Mouse (Mus musculus) lung, adult 2 months (tissue): ENCODE results near the gene Cadm1. TPM values are rescaled to one million over a fixed set of nuclear protein-coding genes. Genes with fewer than 3 reads are reported as not detected.
A peak's percentile ranks its signal among the peaks of the same experiment; 100 is the strongest.

ENCODE experiments used
- DNase-seq: peaks from one replicate; pipeline ENCODE4 v3.0.0; 2022
- H3K4me1 ChIP-seq: fragments of 200-500 bp; 2 replicates; pipeline ENCODE4 v1.6.1; 2011; ENCODE audit warnings: low read length; ENCODE audit not compliant: control insufficient read depth, insufficient read depth
- H3K4me3 ChIP-seq: fragments of 200-500 bp; replicated peaks from 2 replicates; pipeline ENCODE3; 2011; ENCODE audit warnings: low read depth, mild to moderate bottlenecking, control low read depth, low read length; ENCODE audit errors: extremely low read depth
- CTCF ChIP-seq: fragments of 200-500 bp; IDR thresholded peaks from 2 replicates; pipeline ENCODE4 v1.5.1; 2011; ENCODE audit warnings: mild to moderate bottlenecking, low read length, control low read depth; ENCODE audit not compliant: insufficient read depth
- POLR2A ChIP-seq: fragments of 200-500 bp; IDR thresholded peaks from 2 replicates; pipeline ENCODE4 v1.6.1; 2011; ENCODE audit warnings: low read depth, mild to moderate bottlenecking, control low read depth, low read length, borderline replicate concordance; ENCODE audit errors: extremely low read depth
- WGBS: fragments of 180-500 bp; shearing (Covaris S2); methylation state at CpG from one replicate; pipeline ENCODE4 v1.1.7; 2018; 5-methylcytosine and 5-hydroxymethylcytosine counted together
- polyA plus RNA-seq: library from polyadenylated mRNA; depleted of rRNA; stranded (reverse); fragments of >200 nt; gene quantifications from 2 replicates; pipeline ENCODE4 v1.2.3, GENCODE M21; 2012

The Cadm1 gene
- polyA plus RNA-seq, 1 experiment: 101 TPM

- no peak for TF ChIP-seq POLR2A
- TF ChIP-seq CTCF: no peak
- no peak for DNase-seq
- Histone ChIP-seq H3K4me1 (peaks cover 5% of the 10 kb centered on the region), H3K4me3 (no peak overlapping the region)
- 58% methylated on average over 5 of the region's 5 CpGs for WGBS
Observed at GRCm38 (mm10) chr9:47572132-47572531, 42.2 kb downstream of the Cadm1 start.

GRCm38 (mm10) chr9:47573456-47573855, 43.5 kb downstream of the Cadm1 start:
- no peak for TF ChIP-seq POLR2A
- no peak for TF ChIP-seq CTCF

GRCm38 (mm10) chr9:47574710-47575414, 44.9 kb downstream of the Cadm1 start:
- DNase-seq: no peak
- H3K4me3 ChIP-seq: no peak overlapping the region
- WGBS: 63% methylated on average over 7 of the region's 7 CpGs
- H3K4me1 ChIP-seq: peaks cover 5% of the 10 kb centered on the region
- TF ChIP-seq POLR2A: no peak
- TF ChIP-seq CTCF: no peak

More at GRCm38 (mm10) chr9:47573456-47573855, 43.5 kb downstream of the Cadm1 start:
- Histone ChIP-seq H3K4me3 (no peak overlapping the region), H3K4me1 (peaks cover 5% of the 10 kb centered on the region)
- 80% methylated on average over 7 of the region's 7 CpGs for WGBS
- DNase-seq: no peak

GRCm38 (mm10) chr9:47575764-47576163, 45.8 kb downstream of the Cadm1 start:
- TF ChIP-seq CTCF: no peak
- TF ChIP-seq POLR2A: no peak
- 40% methylated on average over 11 of the region's 11 CpGs for WGBS
- Histone ChIP-seq H3K4me3 (no peak overlapping the region), H3K4me1 (peaks cover 7% of the 10 kb centered on the region)
- DNase-seq: no peak

DNA sequence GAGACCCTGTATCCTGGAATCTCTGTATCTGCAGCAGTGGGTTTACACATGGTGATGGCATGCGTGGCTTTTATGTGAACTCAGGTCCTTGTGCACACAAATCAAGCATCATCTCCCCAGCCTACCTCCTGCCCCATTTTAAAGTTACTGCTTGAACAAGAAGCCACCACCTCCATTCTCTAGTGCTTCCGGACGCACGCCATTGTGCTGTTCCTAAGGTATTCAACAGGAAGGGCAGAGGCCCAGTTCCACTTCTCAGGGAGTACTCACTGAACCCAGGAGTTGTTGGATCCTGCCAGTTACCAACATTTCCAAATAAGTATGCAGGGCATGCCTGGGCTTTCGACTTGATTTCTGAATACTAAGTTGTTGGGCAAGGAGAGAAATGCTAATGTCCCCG, 49.5 kb downstream of the Cadm1 start:
- TF ChIP-seq CTCF (no peak), POLR2A (no peak)
- no peak for DNase-seq
- WGBS: 83% methylated on average over 6 of the region's 6 CpGs
- Histone ChIP-seq H3K4me1 (peaks cover 21% of the 10 kb centered on the region), H3K4me3 (no peak overlapping the region)

- no peak for DNase-seq
- TF ChIP-seq POLR2A: no peak
- TF ChIP-seq CTCF: no peak
- Histone ChIP-seq H3K4me3 (no peak overlapping the region), H3K4me1 (peaks cover 19% of the 10 kb centered on the region)
- 46% methylated on average over 6 of the region's 6 CpGs for WGBS
Observed at GRCm38 (mm10) chr9:47581576-47582365, 51.8 kb downstream of the Cadm1 start.

DNA sequence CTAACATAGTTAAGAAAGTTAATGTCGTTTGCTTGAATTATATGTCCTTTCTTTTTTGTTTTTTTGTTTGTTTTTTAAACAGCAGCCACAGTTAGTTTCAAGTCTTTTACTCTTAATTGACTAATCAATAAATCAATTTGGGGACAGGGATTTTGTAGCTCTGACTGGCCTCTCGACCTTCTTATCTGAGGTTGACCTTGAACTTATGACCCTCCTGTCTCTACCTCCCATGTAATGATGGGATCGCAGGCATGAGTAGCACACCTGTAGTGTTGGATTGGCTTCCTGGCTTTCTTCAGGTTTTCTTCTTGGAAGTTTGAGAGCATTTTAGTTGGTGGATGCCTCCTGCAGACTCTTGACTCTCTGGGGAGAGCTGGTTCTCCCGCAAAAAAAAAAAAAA, 53.3 kb downstream of the Cadm1 start:
- WGBS: 65% methylated on average over 4 of the region's 4 CpGs
- H3K4me3 ChIP-seq: no peak overlapping the region

DNA sequence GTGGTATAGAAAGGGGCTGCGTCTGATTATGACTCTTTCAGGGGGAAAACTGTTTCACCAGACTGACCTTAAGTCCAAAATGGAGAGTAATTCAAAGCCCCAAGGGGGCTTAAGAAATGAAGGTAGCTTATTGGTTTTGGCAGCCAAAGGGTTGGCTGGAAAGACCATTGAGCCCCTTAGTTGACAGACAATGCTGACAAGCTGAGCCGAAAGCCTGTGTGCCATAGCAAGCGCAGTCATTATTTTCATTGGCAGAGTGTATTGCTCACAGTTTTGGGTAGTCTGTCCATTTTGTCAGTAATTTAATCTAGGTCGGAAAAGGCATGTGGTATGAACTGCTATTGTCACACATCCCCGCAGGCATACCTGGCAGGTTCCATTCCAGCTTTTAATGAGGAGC, 56.2 kb downstream of the Cadm1 start:
- no peak for DNase-seq
- Histone ChIP-seq H3K4me3 (no peak overlapping the region), H3K4me1 (peaks cover 25% of the 10 kb centered on the region)
- no peak for TF ChIP-seq POLR2A
- no peak for TF ChIP-seq CTCF
- 90% methylated on average over 5 of the region's 5 CpGs for WGBS

More for the DNA sequence above, 53.3 kb downstream of the Cadm1 start:
- no peak for DNase-seq
- peaks cover 19% of the 10 kb centered on the region for H3K4me1 ChIP-seq
- TF ChIP-seq CTCF (no peak), POLR2A (no peak)

- peaks cover 21% of the 10 kb centered on the region for H3K4me1 ChIP-seq
- 86% methylated on average over 8 of the region's 8 CpGs for WGBS
- no peak for DNase-seq
- H3K4me3 ChIP-seq: no peak overlapping the region
- TF ChIP-seq POLR2A (no peak), CTCF (no peak)
Observed at GRCm38 (mm10) chr9:47586839-47587238, 56.9 kb downstream of the Cadm1 start.

GRCm38 (mm10) chr9:47587577-47588194, 57.7 kb downstream of the Cadm1 start:
- no peak for DNase-seq
- no peak for TF ChIP-seq POLR2A
- TF ChIP-seq CTCF: peak; percentile 39
- 56% methylated on average over 7 of the region's 7 CpGs for WGBS
- Histone ChIP-seq H3K4me3 (no peak overlapping the region), H3K4me1 (peaks cover 17% of the 10 kb centered on the region)
